Mouse (Mus musculus) urinary bladder, postnatal 36 days (tissue): ENCODE measurements around the gene Crhr2.
A peak's percentile ranks its signal among the peaks of the same experiment; 100 is the strongest.

Experiments used
- DNase-seq, 2 experiments: peaks; one replicate each; pipeline ENCODE4 v3.0.0; 2022; ENCODE audit warnings: low spot score in 2 of 2, mixed read lengths in 1 of 2

The Crhr2 gene

GRCm38 (mm10) chr6:55123056-55123455 lies 9.8 kb downstream of the Crhr2 start:
- DNase-seq, result peak in 1 of 2 experiments; percentile 14

DNA sequence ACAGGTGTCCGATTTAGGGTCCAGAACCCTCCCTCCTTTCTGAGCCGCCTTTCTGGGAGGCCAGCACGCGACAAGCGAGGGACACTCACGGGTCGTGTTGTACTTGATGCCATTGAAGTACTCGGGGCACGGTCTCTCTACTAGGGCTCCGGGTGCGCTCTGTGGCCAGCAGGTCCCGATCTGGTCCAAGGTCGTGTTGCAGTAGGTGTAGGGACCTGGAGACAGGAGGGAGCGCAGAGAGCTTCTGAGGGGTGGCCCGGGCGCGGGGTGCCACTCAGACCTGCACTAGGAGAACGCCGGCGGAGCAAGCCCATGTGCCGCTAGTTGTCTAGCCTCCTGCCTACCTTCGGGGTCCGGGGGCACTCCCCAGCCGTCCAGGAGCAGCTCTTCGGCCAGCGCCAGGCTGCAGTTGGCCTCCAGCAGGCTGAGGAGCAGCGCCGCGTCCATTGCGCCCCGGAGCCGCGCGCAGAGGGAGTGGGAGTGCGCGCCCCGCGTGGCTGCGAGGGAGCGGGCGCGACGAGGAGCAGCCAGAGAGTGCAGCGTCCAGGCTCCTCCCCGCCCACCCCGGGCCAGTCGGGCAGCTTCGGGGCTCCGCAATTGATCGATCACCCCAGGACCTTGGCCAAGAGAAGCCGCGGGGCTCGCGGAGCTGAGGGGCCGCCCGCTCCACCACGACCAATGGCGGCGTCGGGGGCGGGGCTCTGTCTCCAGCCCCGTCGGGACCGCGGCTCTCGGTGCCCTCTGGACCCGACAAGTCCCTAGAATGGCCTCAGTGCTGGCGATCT lies 15.3 kb downstream of the Crhr2 start:
- DNase-seq, result no peak

DNA sequence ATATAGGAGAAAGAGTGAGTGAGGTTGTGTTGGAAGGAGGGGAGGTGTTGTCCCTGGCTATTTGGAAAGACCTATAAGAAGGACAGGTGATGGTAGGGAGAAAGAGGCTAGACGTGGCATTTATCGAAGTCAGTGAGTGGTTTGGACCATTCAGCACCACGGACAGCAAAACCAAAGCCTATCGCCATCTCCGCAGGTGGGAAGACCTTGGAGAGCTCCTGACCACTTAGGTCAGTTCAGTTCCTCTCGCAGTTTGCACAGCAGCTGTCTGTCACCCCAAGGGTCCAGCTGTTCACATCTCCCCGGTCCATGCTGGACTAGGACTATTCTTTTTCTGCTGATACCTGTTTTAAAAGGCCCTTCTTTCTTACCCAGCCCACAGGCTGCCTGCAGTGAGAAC lies 24.5 kb downstream of the Crhr2 start:
- DNase-seq, result peak; percentile 8 to 13

- DNase-seq, result no peak
Measured at GRCm38 (mm10) chr6:55098603-55099002, 34.2 kb downstream of the Crhr2 start.

DNA sequence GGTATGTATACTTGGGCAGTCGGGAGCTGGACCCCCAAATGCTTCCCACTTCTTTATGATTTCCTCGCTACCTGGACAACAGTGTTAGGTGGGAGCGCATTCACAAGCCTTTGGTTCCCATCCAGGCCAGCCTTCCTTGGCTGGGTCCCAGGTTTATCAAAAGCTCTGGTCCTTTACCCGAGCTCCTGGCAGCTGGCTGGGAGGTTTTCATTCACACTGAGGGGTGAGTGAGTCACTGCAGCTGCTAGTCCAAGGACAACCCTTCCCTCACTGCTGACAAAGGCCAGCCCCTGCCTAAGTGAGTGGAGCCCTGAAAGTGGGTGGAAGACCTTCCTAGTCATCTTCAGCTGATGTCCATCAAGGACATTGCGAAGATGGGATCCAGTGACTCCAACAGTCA lies 34.8 kb downstream of the Crhr2 start:
- no peak for DNase-seq

GRCm38 (mm10) chr6:55093431-55094146 lies 39.2 kb downstream of the Crhr2 start:
- no peak for DNase-seq

DNA sequence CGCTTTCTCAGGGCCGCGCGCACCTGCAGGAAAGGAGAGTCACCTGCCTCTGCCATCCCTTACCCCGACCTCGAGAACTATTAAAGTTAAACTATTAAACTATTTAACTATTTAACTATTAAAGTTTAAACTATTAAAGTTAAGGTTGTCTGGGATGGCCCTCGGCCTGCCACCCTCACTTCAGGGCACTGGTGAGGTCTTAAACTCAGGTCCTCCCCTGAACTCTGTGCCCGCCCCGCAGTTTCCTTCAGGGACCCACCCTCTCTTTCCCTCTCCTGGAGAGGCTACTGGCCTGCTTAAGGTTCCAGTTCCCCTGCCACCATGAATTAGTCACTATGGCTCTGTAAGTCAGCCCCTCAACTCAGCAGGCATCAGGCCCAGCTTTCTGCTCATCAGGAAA lies 41.4 kb downstream of the Crhr2 start:
- DNase-seq, result no peak

DNA sequence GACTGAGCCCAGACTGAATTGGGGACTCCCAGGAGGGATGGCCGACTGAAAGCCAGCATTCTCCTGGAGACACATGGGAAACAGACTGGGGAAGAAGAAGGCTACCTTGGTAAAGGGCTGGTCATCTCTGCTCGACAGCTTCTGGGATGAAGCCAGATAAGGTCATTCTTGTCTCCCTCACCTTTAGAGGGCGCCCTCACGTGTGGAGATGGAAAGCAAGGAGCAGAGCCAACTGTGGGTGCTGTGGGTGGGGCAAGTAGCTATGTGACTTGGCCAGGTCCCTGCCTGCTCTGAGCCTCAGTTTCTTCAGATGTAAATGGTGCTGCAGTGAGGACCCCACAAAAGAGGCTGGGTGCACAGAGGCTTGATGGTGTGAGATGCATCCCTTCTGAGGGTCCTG lies 42.2 kb downstream of the Crhr2 start:
- DNase-seq, result no peak

- DNase-seq, result no peak
Measured at GRCm38 (mm10) chr6:55087355-55087754, 45.5 kb downstream of the Crhr2 start.

DNA sequence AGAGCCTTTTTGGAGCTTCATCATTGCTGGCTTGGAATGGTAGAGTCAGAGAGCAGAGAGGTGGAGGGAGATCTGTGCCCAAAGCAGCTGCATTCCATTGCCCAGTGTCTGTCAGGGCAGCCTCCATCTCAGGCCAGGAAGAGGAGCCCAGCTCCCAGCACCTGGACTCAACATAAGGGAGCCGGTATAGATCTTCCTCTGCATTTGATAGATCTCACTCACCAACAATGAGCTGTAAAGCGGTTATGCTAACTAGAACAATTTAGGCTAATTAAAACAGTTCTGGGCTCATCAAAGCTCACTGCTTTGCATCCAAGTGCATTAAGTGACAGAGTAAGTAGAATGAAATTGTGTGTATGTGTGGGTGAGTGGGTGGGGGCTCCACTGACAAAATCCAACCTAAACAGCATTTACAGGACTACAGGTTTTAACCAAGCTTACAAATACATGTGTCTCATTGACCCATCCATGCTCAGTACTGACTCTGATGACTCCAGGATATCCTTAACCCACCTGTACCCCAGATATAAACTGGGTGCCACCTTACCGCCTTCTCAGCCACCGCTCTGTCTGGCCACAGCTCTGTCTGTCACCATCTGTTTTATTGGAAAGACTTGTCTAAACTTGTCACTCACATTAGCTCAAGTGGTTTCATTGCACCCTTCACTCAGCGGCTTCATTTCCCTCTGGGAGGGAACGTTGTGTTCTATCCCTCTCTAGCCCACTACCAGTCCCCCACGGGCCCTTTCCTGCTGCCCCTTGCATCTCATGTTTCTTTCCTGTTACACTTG lies 50.4 kb downstream of the Crhr2 start:
- no peak for DNase-seq

DNA sequence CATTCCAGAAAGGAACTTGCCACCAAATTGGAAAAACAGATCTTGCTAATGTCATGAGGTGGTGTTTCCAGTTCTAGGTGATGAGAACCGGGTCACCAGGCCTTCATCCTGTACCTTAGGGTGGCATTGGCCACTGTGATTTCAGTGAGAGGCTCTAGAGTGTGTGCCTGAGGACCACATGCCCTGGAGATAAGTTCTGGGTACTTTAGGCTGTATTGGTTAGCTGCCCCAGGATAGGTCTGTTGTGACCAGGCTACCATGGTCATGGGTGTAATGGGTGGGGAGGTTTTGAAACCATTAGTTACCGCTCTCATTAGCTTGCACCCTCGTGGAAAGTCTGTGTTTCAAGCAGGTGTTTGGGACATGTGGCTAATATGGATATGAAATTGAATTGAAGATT lies 51.4 kb downstream of the Crhr2 start:
- DNase-seq, result no peak

GRCm38 (mm10) chr6:55076561-55077255 lies 56.1 kb downstream of the Crhr2 start:
- DNase-seq, result no peak

GRCm38 (mm10) chr6:55065903-55066302 lies 66.9 kb downstream of the Crhr2 start:
- no peak for DNase-seq

- no peak for DNase-seq
Measured at GRCm38 (mm10) chr6:55064477-55064827, 68.4 kb downstream of the Crhr2 start.

DNA sequence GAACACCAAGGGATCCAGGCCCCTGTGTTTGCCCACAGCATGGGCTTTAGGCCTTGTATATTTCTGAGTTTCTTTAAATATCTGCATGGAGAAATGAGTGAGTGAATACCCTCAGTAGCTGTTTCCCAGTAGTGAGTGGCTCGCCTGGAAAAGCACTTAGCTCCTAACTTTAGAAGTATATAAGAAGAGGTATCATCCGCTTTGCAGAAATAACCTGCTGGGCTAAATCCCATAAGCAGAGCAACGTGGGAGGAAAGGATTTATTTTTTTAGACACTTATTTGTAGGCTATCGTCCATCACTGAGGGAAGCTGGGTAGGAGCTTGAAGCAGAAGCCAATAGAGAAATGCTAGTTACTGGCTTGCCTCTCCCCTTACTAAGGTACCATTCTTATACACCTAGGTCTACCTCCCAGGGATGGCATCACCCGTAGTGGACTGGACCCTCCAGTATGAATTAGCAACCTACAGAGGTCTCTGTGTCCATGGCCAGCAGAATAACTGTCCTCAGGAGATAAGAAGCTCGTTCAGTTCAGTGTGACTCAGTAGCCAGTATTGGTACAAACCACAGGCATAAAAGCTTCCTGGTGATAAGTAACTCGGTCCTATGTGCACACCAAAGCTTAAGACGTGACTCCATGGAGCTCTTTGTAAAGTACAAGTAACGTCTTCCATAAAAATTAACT lies 68.9 kb downstream of the Crhr2 start:
- DNase-seq, result no peak

DNA sequence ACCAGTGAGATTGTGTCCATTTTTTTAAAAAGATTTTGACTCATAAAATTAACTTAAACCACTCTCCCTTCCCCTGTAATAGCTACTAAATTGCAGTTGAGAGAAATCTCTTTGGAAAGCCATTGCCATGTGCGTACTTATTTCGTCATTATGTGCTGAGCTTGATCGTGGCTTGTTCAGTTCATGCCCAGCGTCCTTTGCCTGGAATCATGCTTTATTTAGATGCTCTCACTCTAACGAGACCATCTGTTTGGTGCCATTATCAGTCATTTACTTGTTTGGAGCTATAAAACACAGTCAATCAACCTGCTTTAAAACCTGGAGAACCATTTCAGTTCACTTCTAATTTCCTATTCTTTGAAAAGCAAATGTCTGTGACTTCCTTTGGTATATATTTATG lies 70.6 kb downstream of the Crhr2 start:
- no peak for DNase-seq

DNA sequence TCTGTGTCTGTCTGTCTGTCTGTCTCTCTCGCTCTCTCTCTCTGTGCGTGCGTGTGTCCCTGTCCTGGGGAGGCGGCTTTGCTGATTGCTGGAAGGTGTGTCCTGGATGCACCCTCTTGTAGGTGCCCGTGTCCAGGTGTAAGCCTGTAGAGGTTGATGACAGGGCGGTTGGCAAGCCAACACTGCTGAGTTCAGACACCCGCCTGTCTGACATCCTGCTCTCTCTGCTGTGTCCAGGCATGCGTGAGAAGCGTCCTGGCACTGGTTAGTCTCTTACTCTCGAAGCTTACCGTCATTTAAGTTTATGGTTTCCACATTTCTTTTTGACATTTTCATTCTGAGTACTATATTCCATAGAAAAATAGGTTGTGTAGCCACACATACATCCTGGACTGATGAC lies 71.5 kb downstream of the Crhr2 start:
- no peak for DNase-seq

DNA sequence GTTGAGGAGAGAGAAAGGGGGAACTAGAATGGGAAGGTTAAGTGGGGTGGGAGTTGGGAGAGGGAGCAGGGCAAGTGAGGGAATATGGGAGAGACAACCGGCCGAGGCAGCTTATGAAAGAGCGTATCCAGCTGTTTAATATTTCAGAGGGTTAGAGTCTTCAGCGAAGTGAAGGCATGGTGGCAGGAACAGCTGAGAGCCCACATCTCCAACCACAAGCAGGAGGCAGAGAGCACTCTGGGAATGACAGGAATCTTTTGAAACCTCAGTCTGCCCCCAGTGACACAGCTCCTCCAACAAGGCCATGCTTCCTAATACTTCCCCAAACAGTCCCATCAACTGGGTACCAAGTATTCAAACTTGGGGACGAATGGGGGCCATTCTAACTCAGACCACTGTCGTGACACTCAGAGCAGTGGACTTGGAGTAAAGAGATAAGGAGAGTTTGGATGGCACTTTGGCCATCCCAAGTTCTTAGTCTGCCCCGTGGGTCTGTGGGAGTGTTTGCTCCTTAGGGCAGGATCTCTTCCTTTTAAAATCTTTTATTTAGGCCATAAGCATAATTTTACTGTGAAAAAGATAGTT lies 72.5 kb downstream of the Crhr2 start:
- no peak for DNase-seq

GRCm38 (mm10) chr6:55057427-55057826 lies 75.4 kb downstream of the Crhr2 start:
- no peak for DNase-seq

DNA sequence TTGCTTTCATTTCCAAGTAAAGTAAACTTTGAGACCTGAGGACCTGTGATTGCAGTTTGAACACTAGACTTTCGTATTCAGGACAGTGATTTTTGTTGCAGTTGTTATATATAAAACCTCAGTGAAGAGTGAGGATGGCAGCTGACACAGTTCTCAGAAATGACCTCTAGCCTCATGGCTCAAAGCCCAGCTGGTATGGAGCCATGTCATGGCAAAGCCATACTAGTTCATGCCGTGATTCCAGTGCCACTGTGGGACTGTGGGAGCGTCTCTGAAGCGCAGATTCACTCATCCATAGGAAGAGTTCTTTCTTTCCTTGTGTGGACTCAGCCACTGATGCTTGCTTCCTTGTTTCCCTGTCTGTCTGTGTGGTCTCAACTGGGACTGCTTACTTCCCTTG lies 78.3 kb downstream of the Crhr2 start:
- DNase-seq, result peak in 1 of 2 experiments; percentile 21

DNA sequence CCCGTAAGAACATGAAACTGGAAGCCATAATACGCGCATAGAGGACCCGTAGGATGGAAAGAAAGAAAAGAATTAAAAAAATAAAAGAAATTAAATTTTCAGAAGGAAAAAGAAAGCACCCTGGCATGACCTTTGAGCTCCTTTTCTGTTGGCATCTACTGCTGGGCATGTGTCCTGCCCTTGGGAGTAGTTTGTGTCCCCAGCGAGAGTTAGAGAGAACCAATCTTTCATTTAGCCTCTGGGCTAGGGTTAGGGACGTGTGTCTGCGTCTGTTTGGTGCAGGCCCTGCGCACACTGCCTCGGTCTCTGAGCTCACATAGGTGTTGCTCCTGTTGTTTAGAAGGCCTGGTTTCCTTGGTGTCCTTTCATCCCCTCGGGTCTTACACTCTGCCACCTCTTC lies 83.6 kb downstream of the Crhr2 start:
- peak in 1 of 2 experiments; percentile 4 for DNase-seq
